Mouse (Mus musculus) embryonic facial prominence, embryonic 11.5 days (tissue): ENCODE data around the gene Ptpn12. TPM values are rescaled to one million over a fixed set of nuclear protein-coding genes. Genes with fewer than 3 reads are reported as not detected.

Experiments used
- polyA plus RNA-seq: library from polyadenylated mRNA; unstranded; fragments of >200 nt; fragmentation: Nextera tagmentation; extraction: Ambion mirVana; gene quantifications from 2 replicates; pipeline ENCODE4 v1.2.1, GENCODE M21; 2014

The Ptpn12 gene
- polyA plus RNA-seq, 1 experiment from 2014 or later = 25.9 TPM

Other genes with a start within 250 kb of the Ptpn12 start
- 19.9 and 21.0 TPM in 2 replicates for gene Phtf2, start 173.8 kb downstream of the Ptpn12 start, polyA plus RNA-seq
- 53.6 and 62.2 TPM in 2 replicates for gene Tmem60, start 173.7 kb downstream of the Ptpn12 start, polyA plus RNA-seq
- 4.9 and 5.7 TPM in 2 replicates for gene Rsbn1l, start 99.5 kb downstream of the Ptpn12 start, polyA plus RNA-seq
- gene Gsap, start 130.3 kb upstream of the Ptpn12 start, polyA plus RNA-seq = 1.7 and 1.8 TPM in 2 replicates